Mouse (Mus musculus) right cerebral cortex, postnatal 25 days (tissue): ENCODE data around the gene Rgl1.

Experiments used
- DNase-seq: peaks from one replicate; pipeline ENCODE4 v3.0.0; 2022

Gene Rgl1

GRCm38 (mm10) chr1:152713924-152714323 is 52.2 kb downstream of the Rgl1 start:
- no peak for DNase-seq

GRCm38 (mm10) chr1:152711037-152711436 is 55.1 kb downstream of the Rgl1 start:
- no peak for DNase-seq

DNA sequence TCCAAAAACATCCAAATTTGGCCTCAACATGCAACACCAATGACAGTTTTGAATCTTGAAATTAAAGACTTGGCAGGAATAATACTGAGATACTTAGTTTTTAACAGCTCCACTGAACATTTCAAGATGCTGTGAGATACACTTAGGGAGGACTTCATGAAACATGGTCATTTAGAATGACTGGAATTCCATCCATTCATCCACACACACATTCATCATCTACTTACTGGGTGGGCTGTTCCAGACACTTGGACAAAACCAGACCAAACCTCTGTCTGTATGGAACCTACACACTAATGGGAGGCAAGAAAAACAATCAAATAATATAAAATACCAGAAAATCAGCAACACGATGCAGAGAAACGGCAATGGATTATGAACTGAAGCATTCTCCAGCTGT is 58.6 kb downstream of the Rgl1 start:
- no peak for DNase-seq

GRCm38 (mm10) chr1:152703941-152704340 is 62.2 kb downstream of the Rgl1 start:
- DNase-seq: no peak

DNA sequence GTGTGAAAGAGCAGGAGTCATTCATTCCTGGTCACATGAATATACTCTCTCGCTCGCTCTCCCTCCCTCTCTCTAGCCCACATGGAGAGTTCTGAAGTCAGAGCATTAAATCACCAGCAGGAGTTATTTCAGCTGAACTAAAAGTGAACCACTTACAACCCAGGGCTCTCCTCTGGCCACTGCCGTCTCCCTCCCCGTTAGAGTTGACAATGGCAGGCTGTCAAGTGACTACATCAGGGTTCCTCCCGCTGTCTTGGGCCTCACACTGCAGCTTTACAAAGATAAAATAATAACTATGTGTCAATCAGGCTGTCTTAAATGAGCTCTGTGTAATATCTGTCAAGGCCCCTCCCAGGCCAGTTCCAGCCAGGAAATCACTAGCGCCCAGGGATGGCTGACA is 63.2 kb downstream of the Rgl1 start:
- no peak for DNase-seq

DNA sequence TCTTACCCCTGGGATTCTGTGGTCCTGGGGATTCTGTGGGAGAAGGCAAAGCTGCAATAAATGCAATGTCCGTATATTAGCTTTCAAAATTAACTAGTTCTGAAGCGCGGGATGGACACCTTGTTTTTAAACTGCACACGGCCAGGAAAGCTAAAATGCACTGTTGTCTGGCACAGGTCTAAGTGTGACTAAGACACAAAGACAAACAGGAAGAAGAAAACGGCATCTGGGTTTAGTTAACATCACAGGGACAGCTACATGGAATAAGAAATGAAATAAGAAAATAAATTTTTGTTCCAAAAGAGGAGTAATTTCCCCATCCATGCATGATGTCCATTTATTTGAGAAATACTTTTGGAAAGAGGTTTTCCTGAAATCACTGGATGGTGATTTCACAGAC is 65.1 kb downstream of the Rgl1 start:
- DNase-seq: no peak

DNA sequence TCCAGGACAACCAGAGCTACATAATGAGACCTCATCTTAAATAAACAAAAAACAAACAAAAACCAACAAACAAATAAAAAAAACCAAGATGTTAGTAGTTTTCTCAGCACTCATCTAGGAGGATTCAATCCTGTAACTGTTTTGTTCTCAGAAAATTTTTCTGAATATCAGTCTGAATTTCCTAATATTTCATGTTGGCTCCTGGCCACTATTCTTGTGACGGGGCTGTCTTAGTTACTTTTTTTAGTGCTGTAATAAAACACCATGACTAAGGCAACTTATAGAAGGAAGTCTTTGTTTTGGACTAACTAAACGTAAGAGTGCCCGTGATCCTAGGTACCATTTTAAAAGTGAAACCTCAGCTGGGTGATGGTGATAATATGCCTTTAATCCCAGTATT is 68.8 kb downstream of the Rgl1 start:
- DNase-seq: no peak

- no peak for DNase-seq
Measured at GRCm38 (mm10) chr1:152695491-152695890, 70.7 kb downstream of the Rgl1 start.

DNA sequence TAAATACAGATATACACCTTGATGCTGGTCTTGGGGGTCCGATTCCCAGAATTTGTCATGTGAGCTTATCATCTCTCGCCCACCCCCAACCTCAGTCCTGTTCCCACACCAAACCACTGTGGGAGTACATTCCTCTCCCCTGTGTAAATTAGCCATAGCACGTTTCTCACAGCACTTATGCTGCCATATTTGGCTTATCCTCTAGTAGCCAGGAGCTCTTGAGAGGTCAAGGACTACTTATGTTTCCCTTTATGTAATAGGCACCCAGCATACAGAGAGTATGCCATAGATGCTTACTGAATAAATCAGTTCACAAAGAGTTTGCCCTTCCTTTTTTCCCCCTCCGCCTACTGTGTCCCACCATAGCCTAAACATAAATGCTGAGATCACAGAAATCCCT is 76.2 kb downstream of the Rgl1 start:
- no peak for DNase-seq

- DNase-seq: no peak
Measured at GRCm38 (mm10) chr1:152687733-152688181, 78.4 kb downstream of the Rgl1 start.

GRCm38 (mm10) chr1:152687099-152687730 is 78.9 kb downstream of the Rgl1 start:
- no peak for DNase-seq

GRCm38 (mm10) chr1:152685531-152685930 is 80.6 kb downstream of the Rgl1 start:
- no peak for DNase-seq

GRCm38 (mm10) chr1:152682368-152683194 is 83.6 kb downstream of the Rgl1 start:
- no peak for DNase-seq

GRCm38 (mm10) chr1:152681676-152682367 is 84.3 kb downstream of the Rgl1 start:
- DNase-seq: no peak

GRCm38 (mm10) chr1:152681116-152681515 is 85.0 kb downstream of the Rgl1 start:
- no peak for DNase-seq

- no peak for DNase-seq
Measured at GRCm38 (mm10) chr1:152678451-152678850, 87.7 kb downstream of the Rgl1 start.

DNA sequence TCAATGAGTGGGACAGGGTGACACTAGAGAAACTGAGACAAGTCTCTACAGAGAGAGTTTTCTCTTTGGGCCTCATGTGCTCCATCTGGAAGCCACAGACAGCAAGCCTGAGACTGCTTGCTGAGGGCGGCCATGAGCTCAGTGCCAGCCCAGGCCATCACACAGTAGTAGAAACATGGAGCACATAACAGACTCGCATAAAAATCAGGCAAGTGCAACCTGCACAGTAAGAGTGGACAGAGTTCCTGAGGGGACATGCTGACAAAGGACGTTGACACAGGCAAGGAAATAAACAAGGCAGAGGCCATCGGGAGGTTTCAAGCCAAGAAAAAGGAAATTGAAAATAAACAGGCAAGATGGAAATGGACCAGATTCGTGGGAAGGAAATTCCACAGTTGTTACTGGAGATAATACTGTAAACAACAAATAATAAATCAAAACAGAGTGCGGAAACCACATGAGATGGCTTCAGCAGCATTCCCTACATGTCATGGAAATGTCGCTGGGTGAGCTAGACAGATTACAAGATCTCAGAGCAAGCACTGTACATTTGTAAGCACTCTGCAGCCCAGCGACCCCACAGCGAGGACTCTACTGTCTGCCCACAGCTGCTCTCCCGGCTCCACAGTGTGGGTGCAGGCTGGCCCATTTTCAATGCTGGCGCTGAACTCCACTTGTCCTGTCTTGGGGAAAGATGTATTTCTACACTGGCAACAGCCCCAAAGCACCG is 88.5 kb downstream of the Rgl1 start:
- DNase-seq: no peak

DNA sequence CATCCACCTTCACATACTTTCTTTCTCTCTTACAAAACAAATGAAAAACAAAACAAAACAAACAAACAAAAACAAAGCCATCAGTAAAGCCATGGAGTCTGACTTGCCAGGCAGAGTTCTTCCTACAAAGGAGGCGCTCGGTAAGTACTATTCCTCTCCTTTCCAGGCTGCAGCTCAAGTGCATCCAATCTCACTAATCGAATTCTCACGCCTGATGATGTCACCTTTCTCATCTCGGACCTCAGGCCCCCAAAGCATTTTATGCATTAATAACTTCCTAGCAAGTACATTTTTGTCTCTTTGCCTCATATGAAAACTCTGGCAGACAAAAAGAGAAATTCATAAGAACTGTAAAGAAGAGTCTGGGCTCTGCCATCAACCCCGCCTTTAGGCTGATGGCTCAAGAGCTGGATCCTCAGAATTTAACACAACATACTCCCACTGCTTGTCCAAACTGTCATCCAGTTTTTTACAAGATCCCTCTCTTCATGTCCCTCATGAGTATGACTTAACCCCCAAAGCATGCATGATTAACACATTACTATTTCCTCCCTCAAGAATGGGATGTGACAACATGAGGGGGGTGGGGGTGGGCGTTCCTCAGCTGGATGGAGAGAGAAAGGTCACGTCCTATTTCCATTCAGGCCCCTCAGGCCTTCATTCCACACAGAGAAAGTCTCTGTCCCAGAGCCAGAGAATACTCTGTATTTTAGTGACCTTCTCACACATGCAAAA is 96.5 kb downstream of the Rgl1 start:
- DNase-seq: no peak

DNA sequence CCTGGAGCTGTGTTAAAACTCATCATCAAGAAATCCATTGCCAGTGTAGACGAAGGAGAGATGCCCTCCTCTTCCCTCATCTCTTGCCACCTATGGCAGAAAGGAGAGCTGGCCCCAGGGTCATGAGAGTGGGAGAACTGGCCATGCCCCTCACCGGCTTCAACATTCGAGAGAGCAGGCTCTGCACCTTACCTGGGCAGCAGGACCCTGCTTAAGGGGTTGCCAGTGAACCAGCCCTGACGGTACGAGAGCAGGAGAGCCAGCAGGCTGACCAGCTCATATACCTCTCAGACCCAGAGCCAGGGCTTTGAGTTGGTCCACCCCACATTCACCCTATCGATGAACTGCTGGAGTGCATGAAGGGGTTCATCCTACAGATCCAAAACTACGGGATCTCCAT is 105.7 kb downstream of the Rgl1 start:
- DNase-seq: no peak

- no peak for DNase-seq
Measured at GRCm38 (mm10) chr1:152659961-152660360, 106.2 kb downstream of the Rgl1 start.

GRCm38 (mm10) chr1:152656601-152657000 is 109.5 kb downstream of the Rgl1 start:
- DNase-seq: no peak

- no peak for DNase-seq
Measured at GRCm38 (mm10) chr1:152654851-152655250, 111.3 kb downstream of the Rgl1 start.

DNA sequence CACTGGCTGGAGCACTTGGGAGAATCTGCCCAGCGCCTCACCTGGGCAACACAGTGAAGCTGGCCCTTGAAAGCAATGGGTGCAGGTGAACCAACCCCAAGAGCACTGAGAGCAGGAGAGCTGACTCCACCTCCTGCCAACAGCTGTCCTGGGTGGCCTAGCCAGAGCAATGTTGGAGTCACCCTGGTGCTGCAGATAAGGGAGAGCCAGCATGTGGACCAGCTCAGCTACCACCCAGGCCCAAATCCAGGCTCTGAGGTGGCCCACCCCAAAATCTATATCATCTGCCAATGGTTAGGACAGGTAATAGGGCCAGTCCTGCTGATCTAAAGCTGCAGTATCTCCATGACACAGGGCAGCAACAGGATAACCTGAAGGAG is 114.7 kb downstream of the Rgl1 start:
- DNase-seq: no peak
